Mouse (Mus musculus) liver (tissue): ENCODE results near the gene Ifna1.
A peak's percentile ranks its signal among the peaks of the same experiment; 100 is the strongest.

ENCODE experiments used
- DNase-seq: peaks from one replicate; pipeline ENCODE4 v3.0.0-alpha.2; 2020; ENCODE audit warnings: mixed read lengths

The Ifna1 gene

DNA sequence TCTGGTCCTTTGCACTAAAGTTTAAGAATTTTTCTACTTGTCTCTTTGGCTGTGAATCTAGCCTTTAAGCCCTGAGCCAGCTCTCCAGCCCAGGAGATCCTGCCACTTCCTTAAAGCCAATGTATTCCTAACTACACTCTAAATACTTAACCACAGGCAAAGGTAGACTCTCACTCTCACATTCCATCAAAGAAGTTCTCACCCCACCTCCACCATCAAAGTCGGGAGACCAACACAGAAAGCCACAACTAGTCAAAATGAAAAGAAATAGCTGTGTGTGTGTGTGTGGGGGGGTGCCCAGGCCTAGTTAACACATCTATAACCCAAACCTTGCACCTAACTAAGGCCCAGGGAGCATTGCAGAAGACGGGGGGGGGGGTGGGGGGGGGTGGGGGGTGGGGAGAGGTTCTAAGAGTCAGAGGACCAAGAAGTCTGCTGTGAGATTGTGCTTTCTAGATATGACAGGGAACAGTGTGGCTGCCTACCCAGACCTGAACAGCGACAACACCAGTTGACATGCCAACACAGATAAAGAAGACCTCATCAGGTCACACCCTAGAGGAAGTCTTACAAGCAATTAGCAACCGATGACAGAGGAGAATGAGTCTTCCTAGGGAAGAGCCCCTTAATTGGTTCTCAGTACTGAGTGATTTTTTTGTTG lies 25.7 kb downstream of the Ifna1 start:
- DNase-seq, result peak; percentile 56

DNA sequence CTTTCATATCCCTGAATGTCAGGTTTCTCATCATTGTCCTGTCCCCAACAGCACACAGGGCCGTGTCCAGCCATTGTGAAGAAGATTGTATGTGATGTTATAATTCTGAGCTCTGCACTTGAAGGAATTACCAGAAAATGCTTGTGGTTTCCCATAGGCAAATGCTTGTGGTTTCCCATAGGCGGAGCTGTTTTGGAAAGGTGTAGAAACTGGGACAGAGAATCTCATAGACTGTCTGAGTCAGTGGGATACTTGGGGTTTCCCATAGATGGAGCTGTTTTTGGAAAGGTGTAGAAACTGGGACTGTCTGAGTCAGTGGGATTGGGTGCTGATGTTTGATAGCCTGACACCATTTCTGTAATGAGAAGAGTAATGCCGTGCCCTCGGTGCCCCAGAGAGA lies 26.6 kb downstream of the Ifna1 start:
- DNase-seq, result no peak

DNA sequence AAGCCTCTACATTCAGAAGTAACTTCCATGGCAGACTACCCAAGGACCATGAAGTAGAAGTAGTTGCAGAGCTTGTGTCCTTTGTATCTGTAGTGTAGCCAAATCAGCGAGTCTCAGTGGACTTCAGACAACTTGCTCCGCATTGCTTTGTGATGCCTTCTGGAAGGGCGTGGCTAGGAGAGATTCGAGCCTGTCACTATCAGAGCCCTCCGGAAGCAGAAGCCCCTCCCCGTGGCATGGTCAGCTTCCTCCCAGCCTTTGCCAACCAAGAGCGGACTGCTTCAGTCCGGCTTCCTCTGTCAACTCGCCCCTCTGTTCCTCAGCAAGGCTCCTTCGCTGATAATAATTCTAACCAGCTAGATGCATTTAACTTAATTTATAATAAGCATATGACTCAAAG lies 28.4 kb downstream of the Ifna1 start:
- peak; percentile 73 for DNase-seq

DNA sequence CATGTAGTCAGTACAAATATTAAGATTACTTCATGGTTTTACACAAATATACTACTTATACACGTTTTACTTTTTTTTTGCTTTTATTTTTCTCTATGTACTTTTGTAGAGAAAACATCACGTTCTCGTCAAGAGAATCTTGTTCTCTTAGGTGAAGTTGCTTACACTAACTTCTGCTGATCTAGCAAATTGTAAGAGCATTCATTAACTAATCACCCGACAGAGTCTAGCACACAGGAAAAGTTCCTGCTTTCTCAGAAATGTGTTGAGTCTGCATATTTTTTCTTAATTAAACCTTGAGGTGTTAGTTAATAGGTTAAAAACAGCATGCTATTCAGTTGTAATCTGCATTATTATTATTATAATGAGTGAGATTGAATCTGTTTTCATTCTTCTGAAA lies 28.9 kb downstream of the Ifna1 start:
- no peak for DNase-seq

DNA sequence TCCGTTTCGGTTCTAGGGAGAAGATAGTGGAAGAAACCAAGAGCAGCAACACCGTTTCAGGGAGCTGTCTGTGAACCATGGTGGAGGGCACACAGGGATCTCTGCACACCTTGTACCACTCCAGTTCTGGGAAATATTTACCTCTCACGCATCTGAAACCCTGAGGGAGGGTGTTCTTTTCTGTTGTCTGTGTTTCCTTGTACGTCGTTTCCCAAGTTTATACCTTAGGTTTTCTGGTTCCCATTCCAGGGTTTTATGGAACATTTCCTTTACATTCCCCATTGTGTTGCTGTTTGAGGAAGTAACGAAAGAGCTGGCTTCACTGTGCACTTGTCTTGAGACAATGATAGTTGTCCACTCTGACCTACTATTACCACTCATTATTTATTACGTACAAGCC lies 30.2 kb downstream of the Ifna1 start, which contains the start of gene Ifne:
Gene Ifne, minus strand, starts transcription at position 101 of the 400 bp plus-strand sequence.
- no peak for DNase-seq

DNA sequence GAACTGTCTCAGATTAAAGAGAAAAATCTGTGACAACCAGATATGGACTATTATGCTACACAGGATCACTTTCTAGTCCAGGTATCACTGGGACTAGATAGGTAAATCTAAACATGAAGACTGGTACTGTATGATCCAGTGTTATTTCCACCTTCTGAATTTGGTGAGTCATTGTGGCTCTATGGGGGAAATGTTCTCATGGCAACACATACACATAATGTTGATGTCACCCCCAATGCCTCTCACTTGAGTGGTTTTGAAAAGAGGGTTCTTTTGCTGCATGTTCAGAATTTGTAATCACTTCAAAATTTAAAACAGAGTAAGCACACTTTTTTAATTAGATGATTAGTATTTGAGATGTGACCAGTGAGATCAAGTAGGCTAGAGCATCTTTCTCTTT lies 38.3 kb downstream of the Ifna1 start:
- DNase-seq, result no peak

- DNase-seq, result no peak
These were observed 43.4 kb downstream of the Ifna1 start for GRCm38 (mm10) chr4:88893201-88893754.
